Mouse (Mus musculus): ENCODE data around the gene Fsip1. TPM values are rescaled to one million over a fixed set of nuclear protein-coding genes. Genes with fewer than 3 reads are reported as not detected.
A peak's percentile ranks its signal among the peaks of the same experiment; 100 is the strongest.
"Not testable (repeated sequence)": the region's sequence is repeated elsewhere in the genome, so short reads cannot be mapped to it uniquely, and the experiment has no call there.

Fsip1 gene
- polyA plus RNA-seq, 1 experiment from 2014 or later = 2.8 TPM

GRCm38 (mm10) chr2:118295505-118295904, 38.7 kb upstream of the Fsip1 start:
- no peak for ATAC-seq (ENCODE audit: low FRiP score)
- 89% methylated on average over 7 of the region's 7 CpGs for WGBS

GRCm38 (mm10) chr2:118293583-118293982, 36.8 kb upstream of the Fsip1 start:
- H3K27me3 ChIP-seq (ENCODE audit: control insufficient read depth, insufficient read depth, low read length) = no peaks in the 10 kb centered on the region
- H3K27ac ChIP-seq (ENCODE audit: low read depth, low read length) = no peak overlapping the region
- H3K36me3 ChIP-seq (ENCODE audit: control insufficient read depth, insufficient read depth, low read length) = no peaks in the 10 kb centered on the region
- ATAC-seq (ENCODE audit: low FRiP score) = no peak
- no peaks in the 10 kb centered on the region for H3K4me1 ChIP-seq (ENCODE audit: control insufficient read depth, insufficient read depth, low read length)
- DNase-seq (ENCODE audit: low spot score, missing footprints) = no peak
- no peaks in the 10 kb centered on the region for H3K9me3 ChIP-seq (ENCODE audit: control insufficient read depth, low read length)
- H3K9ac ChIP-seq (ENCODE audit: low read length) = no peak overlapping the region
- no peak overlapping the region for H3K4me2 ChIP-seq
- no peak overlapping the region for H3K4me3 ChIP-seq (ENCODE audit: low read depth, low read length)
- 80% methylated on average over 5 of the region's 5 CpGs for WGBS

More at GRCm38 (mm10) chr2:118295505-118295904, 38.7 kb upstream of the Fsip1 start:
- no peak overlapping the region for H3K27ac ChIP-seq (ENCODE audit: low read depth, low read length)
- no peak overlapping the region for H3K4me3 ChIP-seq (ENCODE audit: low read depth, low read length)
- no peaks in the 10 kb centered on the region for H3K27me3 ChIP-seq (ENCODE audit: control insufficient read depth, insufficient read depth, low read length)
- H3K9ac ChIP-seq (ENCODE audit: low read length) = no peak overlapping the region
- H3K9me3 ChIP-seq (ENCODE audit: control insufficient read depth, low read length) = no peaks in the 10 kb centered on the region
- peak; percentile 2 for DNase-seq (ENCODE audit: low spot score, missing footprints)
- H3K4me2 ChIP-seq = no peak overlapping the region
- no peaks in the 10 kb centered on the region for H3K4me1 ChIP-seq (ENCODE audit: control insufficient read depth, insufficient read depth, low read length)
- no peaks in the 10 kb centered on the region for H3K36me3 ChIP-seq (ENCODE audit: control insufficient read depth, insufficient read depth, low read length)

GRCm38 (mm10) chr2:118289066-118289460, 32.3 kb upstream of the Fsip1 start:
- not testable (repeated sequence) for H3K4me3 ChIP-seq (ENCODE audit: low read depth, low read length); H3K4me2 ChIP-seq; H3K36me3 ChIP-seq (ENCODE audit: control insufficient read depth, insufficient read depth, low read length); H3K4me1 ChIP-seq (ENCODE audit: control insufficient read depth, insufficient read depth, low read length); H3K9me3 ChIP-seq (ENCODE audit: control insufficient read depth, low read length); ATAC-seq (ENCODE audit: low FRiP score); H3K27ac ChIP-seq (ENCODE audit: low read depth, low read length); H3K9ac ChIP-seq (ENCODE audit: low read length); H3K27me3 ChIP-seq (ENCODE audit: control insufficient read depth, insufficient read depth, low read length)
- peak; percentile 21 for DNase-seq (ENCODE audit: low spot score, missing footprints)
- WGBS = 92% methylated on average over 7 of the region's 7 CpGs

GRCm38 (mm10) chr2:118288326-118289065, 31.7 kb upstream of the Fsip1 start:
- H3K27me3 ChIP-seq (ENCODE audit: control insufficient read depth, insufficient read depth, low read length) = no peaks in the 10 kb centered on the region
- ATAC-seq (ENCODE audit: low FRiP score) (no peak), DNase-seq (ENCODE audit: low spot score, missing footprints) (peak; percentile 57)
- no peaks in the 10 kb centered on the region for H3K36me3 ChIP-seq (ENCODE audit: control insufficient read depth, insufficient read depth, low read length)
- no peak overlapping the region for H3K4me3 ChIP-seq (ENCODE audit: low read depth, low read length)
- H3K9ac ChIP-seq (ENCODE audit: low read length) = no peak overlapping the region
- H3K4me1 ChIP-seq (ENCODE audit: control insufficient read depth, insufficient read depth, low read length) = no peaks in the 10 kb centered on the region
- H3K27ac ChIP-seq (ENCODE audit: low read depth, low read length) = no peak overlapping the region
- no peaks in the 10 kb centered on the region for H3K9me3 ChIP-seq (ENCODE audit: control insufficient read depth, low read length)
- H3K4me2 ChIP-seq = no peak overlapping the region
- 91% methylated on average over 9 of the region's 9 CpGs for WGBS

- H3K4me1 ChIP-seq (ENCODE audit: control insufficient read depth, insufficient read depth, low read length) = no peaks in the 10 kb centered on the region
- H3K4me3 ChIP-seq (ENCODE audit: low read depth, low read length) = no peak overlapping the region
- no peaks in the 10 kb centered on the region for H3K36me3 ChIP-seq (ENCODE audit: control insufficient read depth, insufficient read depth, low read length)
- WGBS = 78% methylated on average over 4 of the region's 4 CpGs
- H3K27ac ChIP-seq (ENCODE audit: low read depth, low read length) = no peak overlapping the region
- DNase-seq (ENCODE audit: low spot score, missing footprints) (peak; percentile 75), ATAC-seq (ENCODE audit: low FRiP score) (no peak)
- H3K27me3 ChIP-seq (ENCODE audit: control insufficient read depth, insufficient read depth, low read length) = no peaks in the 10 kb centered on the region
- H3K4me2 ChIP-seq = no peak overlapping the region
- no peak overlapping the region for H3K9ac ChIP-seq (ENCODE audit: low read length)
- H3K9me3 ChIP-seq (ENCODE audit: control insufficient read depth, low read length) = no peaks in the 10 kb centered on the region
These were observed 30.9 kb upstream of the Fsip1 start for GRCm38 (mm10) chr2:118287678-118288077.

- Histone ChIP-seq H3K4me3 (ENCODE audit: low read depth, low read length) (no peak overlapping the region), H3K9ac (ENCODE audit: low read length) (no peak overlapping the region), H3K4me2 (no peak overlapping the region), H3K4me1 (ENCODE audit: control insufficient read depth, insufficient read depth, low read length) (no peaks in the 10 kb centered on the region), H3K27me3 (ENCODE audit: control insufficient read depth, insufficient read depth, low read length) (no peaks in the 10 kb centered on the region), H3K9me3 (ENCODE audit: control insufficient read depth, low read length) (no peaks in the 10 kb centered on the region), H3K36me3 (ENCODE audit: control insufficient read depth, insufficient read depth, low read length) (no peaks in the 10 kb centered on the region), H3K27ac (ENCODE audit: low read depth, low read length) (no peak overlapping the region)
- 73% methylated on average over 3 of the region's 3 CpGs for whole genome bisulfite sequencing
- DNase-seq (ENCODE audit: low spot score, missing footprints) = peak; percentile 53
- ATAC-seq (ENCODE audit: low FRiP score) = no peak
These were observed 25.7 kb upstream of the Fsip1 start for GRCm38 (mm10) chr2:118282467-118282866.

GRCm38 (mm10) chr2:118278249-118278648, 21.5 kb upstream of the Fsip1 start:
- Histone ChIP-seq H3K27ac (ENCODE audit: low read depth, low read length) (no peak overlapping the region), H3K36me3 (ENCODE audit: control insufficient read depth, insufficient read depth, low read length) (no peaks in the 10 kb centered on the region), H3K27me3 (ENCODE audit: control insufficient read depth, insufficient read depth, low read length) (no peaks in the 10 kb centered on the region), H3K4me2 (no peak overlapping the region), H3K9me3 (ENCODE audit: control insufficient read depth, low read length) (no peaks in the 10 kb centered on the region), H3K9ac (ENCODE audit: low read length) (no peak overlapping the region), H3K4me1 (ENCODE audit: control insufficient read depth, insufficient read depth, low read length) (no peaks in the 10 kb centered on the region), H3K4me3 (ENCODE audit: low read depth, low read length) (no peak overlapping the region)
- DNase-seq (ENCODE audit: low spot score, missing footprints) (peak; percentile 65), ATAC-seq (ENCODE audit: low FRiP score) (no peak)
- 93% methylated on average over 8 of the region's 8 CpGs for WGBS

- ATAC-seq (ENCODE audit: low FRiP score) = no peak
- Histone ChIP-seq H3K27ac (ENCODE audit: low read depth, low read length) (no peak overlapping the region), H3K36me3 (ENCODE audit: control insufficient read depth, insufficient read depth, low read length) (no peaks in the 10 kb centered on the region), H3K4me2 (no peak overlapping the region), H3K4me3 (ENCODE audit: low read depth, low read length) (no peak overlapping the region), H3K4me1 (ENCODE audit: control insufficient read depth, insufficient read depth, low read length) (no peaks in the 10 kb centered on the region), H3K9me3 (ENCODE audit: control insufficient read depth, low read length) (no peaks in the 10 kb centered on the region), H3K9ac (ENCODE audit: low read length) (no peak overlapping the region), H3K27me3 (ENCODE audit: control insufficient read depth, insufficient read depth, low read length) (no peaks in the 10 kb centered on the region)
- DNase-seq (ENCODE audit: low spot score, missing footprints) = peak; percentile 66
- 90% methylated on average over 10 of the region's 10 CpGs for WGBS
These were observed 14.8 kb upstream of the Fsip1 start for GRCm38 (mm10) chr2:118271606-118272005.

- H3K9ac ChIP-seq (ENCODE audit: low read length) = no peak overlapping the region
- peak; percentile 44 for DNase-seq (ENCODE audit: low spot score, missing footprints)
- ATAC-seq (ENCODE audit: low FRiP score) = no peak
These were observed 13.4 kb upstream of the Fsip1 start for GRCm38 (mm10) chr2:118270213-118270612.

More at GRCm38 (mm10) chr2:118270213-118270612, 13.4 kb upstream of the Fsip1 start:
- Histone ChIP-seq H3K27ac (ENCODE audit: low read depth, low read length) (no peak overlapping the region), H3K9me3 (ENCODE audit: control insufficient read depth, low read length) (no peaks in the 10 kb centered on the region), H3K27me3 (ENCODE audit: control insufficient read depth, insufficient read depth, low read length) (no peaks in the 10 kb centered on the region), H3K4me3 (ENCODE audit: low read depth, low read length) (no peak overlapping the region), H3K4me1 (ENCODE audit: control insufficient read depth, insufficient read depth, low read length) (no peaks in the 10 kb centered on the region), H3K4me2 (no peak overlapping the region), H3K36me3 (ENCODE audit: control insufficient read depth, insufficient read depth, low read length) (no peaks in the 10 kb centered on the region)
- WGBS = 93% methylated on average over 14 of the region's 14 CpGs

All from midbrain, embryonic 11.5 days (tissue).